Mouse (Mus musculus) intestine, embryonic 16.5 days (tissue): ENCODE results near the gene Cic. TPM values are rescaled to one million over a fixed set of nuclear protein-coding genes. Genes with fewer than 3 reads are reported as not detected.

Experiments
- ATAC-seq: fragments of 200-750 bp; cut with Nextera tagmentation; 2 replicates; pipeline ENCODE4 v1.8.0; 2017; ENCODE audit warnings: moderate TSS enrichment, moderate library complexity
- H3K27ac ChIP-seq: fragments of 300-500 bp; sonication (generic); 2 replicates; pipeline ENCODE4 v1.5.1; 2014; ENCODE audit warnings: mild to moderate bottlenecking, low read length
- H3K27me3 ChIP-seq: fragments of 300-500 bp; sonication (generic); replicated peaks from 2 replicates; pipeline ENCODE4 v1.6.1; 2014; ENCODE audit warnings: low read length, control low read depth, mixed read lengths; ENCODE audit not compliant: control insufficient read depth, insufficient read depth
- H3K36me3 ChIP-seq: fragments of 300-500 bp; sonication (generic); 2 replicates; pipeline ENCODE4 v1.6.1; 2014; ENCODE audit warnings: low read length, control low read depth; ENCODE audit not compliant: control insufficient read depth, insufficient read depth
- H3K4me1 ChIP-seq: fragments of 300-500 bp; sonication (generic); 2 replicates; pipeline ENCODE4 v1.6.1; 2014; ENCODE audit warnings: low read length, control low read depth, mixed read lengths; ENCODE audit not compliant: control insufficient read depth, insufficient read depth
- H3K4me2 ChIP-seq: fragments of 300-500 bp; sonication (generic); 2 replicates; pipeline ENCODE4 v1.6.1; 2014; ENCODE audit warnings: low read depth, low read length, control low read depth
- H3K4me3 ChIP-seq: fragments of 300-500 bp; sonication (generic); 2 replicates; pipeline ENCODE4 v1.5.1; 2014; ENCODE audit warnings: mild to moderate bottlenecking, low read length
- H3K9ac ChIP-seq: fragments of 300-500 bp; sonication (generic); 2 replicates; pipeline ENCODE4 v1.6.1; 2014; ENCODE audit warnings: low read depth, low read length
- H3K9me3 ChIP-seq: fragments of 300-500 bp; sonication (generic); 2 replicates; pipeline ENCODE4 v1.6.1; 2016; ENCODE audit warnings: low read length, control low read depth; ENCODE audit not compliant: control insufficient read depth
- WGBS: fragments of 180-500 bp; shearing (Covaris S2); extraction: QIAGEN DNeasy Blood & Tissue Kit; methylation state at CpG from one replicate; pipeline ENCODE4 v1.1.7; 2014; 5-methylcytosine and 5-hydroxymethylcytosine counted together
- polyA plus RNA-seq: library from polyadenylated mRNA; unstranded; fragments of >200 nt; fragmentation: Nextera tagmentation; extraction: Ambion mirVana; gene quantifications from 2 replicates; pipeline ENCODE4 v1.2.1, GENCODE M21; 2015

Cic gene
- polyA plus RNA-seq, 1 experiment from 2014 or later = 19.9 TPM

DNA sequence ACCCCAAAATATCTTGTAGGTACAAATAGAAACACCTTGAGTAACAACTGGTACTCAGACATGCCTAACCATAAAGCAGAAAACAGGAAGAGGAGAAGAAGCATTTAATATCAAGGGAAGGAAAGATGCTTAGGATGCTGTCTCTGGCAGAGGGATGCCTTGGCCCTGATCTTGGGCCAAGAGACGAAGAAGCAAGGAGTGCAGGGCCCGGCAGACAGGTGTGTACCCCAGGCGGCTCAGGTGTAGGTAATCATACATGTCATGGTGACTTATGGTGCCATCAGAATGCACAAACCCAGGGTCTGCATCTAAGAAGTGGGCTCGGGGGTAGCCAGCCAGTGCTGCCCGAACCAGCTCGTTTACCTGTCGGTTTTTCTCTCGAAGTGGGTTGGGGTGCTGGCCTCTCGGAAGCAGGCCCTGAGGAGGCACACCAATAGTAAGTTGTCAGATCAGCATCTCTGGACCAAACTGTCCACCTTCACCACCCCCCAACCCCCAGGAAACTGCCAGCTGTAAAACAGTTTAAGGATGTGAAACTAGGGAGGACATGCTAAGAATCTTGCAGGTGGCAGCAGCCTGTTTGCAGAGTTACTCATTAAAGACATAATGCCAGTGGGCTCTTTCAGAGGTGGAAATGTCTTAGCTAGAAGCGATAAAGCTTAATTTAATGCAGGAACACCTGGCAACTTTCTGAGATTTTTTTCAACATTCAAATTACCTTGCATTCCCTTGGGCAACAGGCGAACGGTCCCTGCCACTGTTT is 27.6 kb downstream of the Cic start:
- no peaks in the 10 kb centered on the region for H3K27me3 ChIP-seq
- no peak for ATAC-seq
- no peak overlapping the region for H3K27ac ChIP-seq
- H3K9me3 ChIP-seq = no peaks in the 10 kb centered on the region
- H3K4me2 ChIP-seq = no peak overlapping the region
- H3K4me1 ChIP-seq = peaks cover 28% of the 10 kb centered on the region
- WGBS = 86% methylated on average over 12 of the region's 12 CpGs
- peaks cover 33% of the 10 kb centered on the region for H3K36me3 ChIP-seq
- no peak overlapping the region for H3K4me3 ChIP-seq
- no peak overlapping the region for H3K9ac ChIP-seq

DNA sequence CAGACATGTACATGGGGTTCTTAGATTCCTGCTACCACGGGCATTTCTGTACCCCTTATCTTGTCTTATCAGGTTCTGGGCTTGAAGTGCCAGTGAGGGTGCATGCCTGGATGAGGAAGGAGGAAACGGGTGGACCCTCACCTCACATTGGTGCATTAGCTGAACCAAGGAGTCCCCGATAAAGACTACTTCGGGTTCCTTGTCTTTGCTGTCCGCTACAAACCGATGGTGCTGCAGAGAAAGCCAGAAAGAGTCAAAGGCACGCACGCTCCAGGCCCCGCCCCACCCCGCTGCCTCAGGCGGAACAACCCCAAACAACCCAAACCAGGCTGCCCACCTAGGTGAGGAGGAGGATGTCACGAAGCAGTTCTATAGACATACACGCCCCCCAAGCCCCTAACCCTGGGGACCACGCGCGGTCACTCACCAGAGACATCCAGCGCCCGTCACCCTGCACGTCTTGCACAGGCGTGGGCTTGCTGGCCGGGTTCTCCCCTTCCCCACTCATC is 29.5 kb downstream of the Cic start:
- Histone ChIP-seq H3K4me2 (peak overlapping the region; percentile 87), H3K9me3 (no peaks in the 10 kb centered on the region), H3K4me1 (peaks cover 11% of the 10 kb centered on the region), H3K9ac (peak overlapping the region; percentile 89), H3K27me3 (no peaks in the 10 kb centered on the region), H3K4me3 (peak overlapping the region; percentile 92), H3K27ac (peak overlapping the region; percentile 99), H3K36me3 (peaks cover 24% of the 10 kb centered on the region)
- ATAC-seq = peak; percentile 45
- under 1% methylated on average over 21 of the region's 21 CpGs for WGBS

DNA sequence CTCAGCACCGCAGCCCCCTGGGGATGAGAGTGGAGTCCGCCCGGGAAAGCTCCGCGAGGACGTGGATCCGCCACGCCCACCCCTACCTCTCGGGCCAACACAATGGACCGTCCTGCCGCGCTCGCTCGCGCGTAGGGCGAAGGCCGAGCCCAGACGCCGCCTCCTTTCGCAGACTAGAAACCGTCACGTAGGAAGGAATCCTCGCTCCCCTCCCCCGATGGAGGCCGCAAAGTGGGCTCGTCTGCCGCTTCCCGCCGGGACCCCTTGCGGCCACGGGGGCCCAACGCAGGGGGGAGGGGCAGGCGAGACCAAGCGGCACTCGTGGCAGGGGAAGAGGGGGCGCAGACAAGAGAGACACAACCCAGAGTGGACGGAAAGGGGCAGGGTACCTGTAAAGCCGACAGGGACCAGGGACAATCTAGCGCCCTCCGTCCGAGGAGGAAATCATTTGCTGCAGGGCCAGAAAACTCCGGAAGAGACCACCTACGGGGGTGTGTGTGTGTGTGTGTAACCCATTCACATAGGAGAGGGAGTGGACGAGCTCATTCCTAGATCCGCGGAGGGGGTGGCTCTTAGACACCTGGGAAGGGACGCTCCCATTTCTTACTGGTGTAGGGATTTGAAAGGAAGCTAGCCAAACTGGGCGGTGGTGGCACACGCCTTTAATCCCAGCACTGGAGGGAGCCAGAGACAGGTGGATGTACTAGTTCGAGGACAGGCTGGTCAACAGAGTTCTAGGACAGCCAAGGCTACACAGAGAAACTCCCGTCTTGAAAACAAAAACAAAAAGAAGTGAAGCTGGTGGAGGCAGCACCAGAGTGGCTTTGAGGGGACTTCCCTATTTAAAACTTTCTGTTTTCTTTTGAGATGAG is 30.2 kb downstream of the Cic start, which contains the start of gene Pafah1b3:
TSS of gene Pafah1b3 (minus strand) at position 533 of the 872 bp plus-strand sequence.
- Histone ChIP-seq H3K36me3 (peaks cover 18% of the 10 kb centered on the region; the same call in 1 of the 2 replicates), H3K4me2 (peak within 1 kb of the TSS; percentile 87), H3K4me3 (peak within 1 kb of the TSS; percentile 92), H3K4me1 (peaks cover 7% of the 10 kb centered on the region; the same call in 1 of the 2 replicates), H3K27ac (peak within 1 kb of the TSS; percentile 99), H3K9ac (peak within 1 kb of the TSS; percentile 89), H3K27me3 (no peaks in the 10 kb centered on the region), H3K9me3 (no peaks in the 10 kb centered on the region)
- WGBS = under 1% methylated on average over 52 of the region's 52 CpGs
- ATAC-seq = peak; percentile 94

DNA sequence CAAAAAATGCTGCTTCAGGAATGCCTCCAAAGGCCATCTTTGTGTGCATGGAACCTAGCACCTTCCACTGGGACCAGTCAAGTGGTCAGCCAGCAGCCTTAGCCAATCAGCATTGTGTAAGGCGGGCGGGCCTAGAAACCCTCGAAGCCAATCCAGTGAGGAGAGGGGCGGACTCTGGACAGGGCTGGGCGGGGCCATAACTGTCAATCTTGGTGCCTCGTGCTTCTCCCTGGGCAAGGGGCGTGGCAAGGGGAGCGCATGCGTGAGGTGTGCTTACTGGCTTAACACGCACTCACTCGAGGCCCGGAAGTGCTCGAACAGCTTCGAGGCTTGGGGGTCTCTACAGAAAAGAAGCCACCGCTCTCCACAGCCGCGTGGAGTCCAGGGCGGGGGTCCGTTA is 33.6 kb downstream of the Cic start, which contains the start of gene Prr19:
TSS of gene Prr19 (plus strand) at position 349 of the 400 bp plus-strand sequence.
- no peak within 1 kb of the TSS for H3K4me3 ChIP-seq
- H3K27ac ChIP-seq = no peak within 1 kb of the TSS
- no peak within 1 kb of the TSS for H3K9ac ChIP-seq
- WGBS = 60% methylated on average over 19 of the region's 19 CpGs
- ATAC-seq = no peak
- H3K4me2 ChIP-seq = no peak within 1 kb of the TSS
- peaks cover 12% of the 10 kb centered on the region for H3K4me1 ChIP-seq
- no peaks in the 10 kb centered on the region for H3K9me3 ChIP-seq
- 0 out of 2 replicates have a peak, but pooled peaks cover under 1% of the 10 kb centered on the region for H3K36me3 ChIP-seq
- H3K27me3 ChIP-seq = peaks cover 4% of the 10 kb centered on the region; the same call in 1 of the 2 replicates

DNA sequence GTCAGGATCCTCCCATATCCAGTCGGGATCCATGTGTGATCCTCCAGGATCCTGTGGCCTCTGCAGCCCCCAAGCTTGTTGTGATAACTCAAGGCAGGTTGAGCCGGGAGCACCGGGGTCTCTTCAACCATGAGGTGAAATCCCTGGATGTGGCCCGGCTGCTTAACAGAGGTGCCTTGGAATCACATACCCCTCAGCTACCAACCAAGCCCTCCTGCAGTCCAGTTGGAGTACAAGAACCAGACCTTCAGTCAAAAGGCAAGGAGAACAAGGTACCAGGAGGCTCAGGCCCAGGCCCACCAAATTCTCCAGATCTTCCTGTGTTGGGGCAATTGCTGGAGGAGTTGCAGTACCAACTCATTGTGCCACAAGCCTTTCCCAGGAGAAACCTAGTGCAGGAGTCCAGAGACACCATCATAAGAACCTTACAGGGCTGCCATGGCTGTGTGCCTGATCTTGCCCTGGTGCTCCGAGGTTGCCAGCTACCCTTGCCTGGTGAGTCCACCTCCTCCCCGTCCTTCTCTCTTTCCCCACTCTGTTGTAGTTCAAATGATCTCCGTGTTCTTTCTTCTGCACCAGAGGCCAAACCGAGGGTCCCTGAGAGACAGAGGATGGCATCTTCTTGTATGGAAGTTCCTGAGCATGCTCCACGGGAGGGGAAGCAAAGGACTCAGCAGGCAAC is 35.6 kb downstream of the Cic start:
- H3K36me3 ChIP-seq = no peaks in the 10 kb centered on the region
- H3K4me3 ChIP-seq = no peak overlapping the region
- H3K4me1 ChIP-seq = peaks cover 11% of the 10 kb centered on the region
- peaks cover 14% of the 10 kb centered on the region for H3K27me3 ChIP-seq
- no peak overlapping the region for H3K27ac ChIP-seq
- H3K9ac ChIP-seq = no peak overlapping the region
- no peak overlapping the region for H3K4me2 ChIP-seq
- ATAC-seq = no peak
- WGBS = 64% methylated on average over 9 of the region's 9 CpGs
- H3K9me3 ChIP-seq = no peaks in the 10 kb centered on the region

DNA sequence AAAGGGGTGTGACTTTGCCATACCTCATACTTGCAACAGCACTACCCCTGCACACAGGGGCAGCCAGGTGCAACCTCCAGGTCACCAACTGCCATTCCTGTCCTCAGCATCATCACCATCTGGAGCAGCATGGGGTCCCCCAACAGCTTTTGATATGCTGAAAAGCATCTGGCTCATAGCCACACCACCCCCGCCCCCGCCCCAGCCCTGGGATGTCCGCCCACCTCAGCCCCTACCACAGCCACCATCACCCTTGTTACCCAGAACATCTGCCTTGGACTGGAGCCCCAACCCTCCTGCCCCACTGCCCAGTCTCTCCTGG is 36.1 kb downstream of the Cic start:
- H3K4me1 ChIP-seq = peaks cover 9% of the 10 kb centered on the region
- 71% methylated on average over 3 of the region's 3 CpGs for WGBS
- no peak for ATAC-seq

DNA sequence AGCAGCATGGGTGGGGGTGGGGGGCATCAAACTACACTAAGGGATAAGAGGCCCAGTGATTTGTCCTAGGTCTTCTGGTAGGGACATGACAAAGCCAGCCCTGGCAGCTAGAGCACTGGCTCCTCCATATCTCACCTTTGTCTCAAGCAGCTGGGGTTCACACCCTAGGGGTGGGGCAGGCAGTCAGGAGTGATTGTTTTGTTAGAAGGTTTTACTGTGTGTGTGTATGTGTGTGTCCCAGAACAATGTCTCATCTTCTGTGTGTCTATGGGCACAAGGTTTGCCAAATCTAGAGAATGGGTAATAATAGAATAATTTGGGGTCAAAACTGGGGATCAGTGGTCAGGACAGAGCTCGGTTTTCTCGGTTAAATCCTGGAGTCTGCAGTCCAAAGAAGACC is 38.0 kb downstream of the Cic start:
- H3K4me2 ChIP-seq = peak overlapping the region; percentile 98
- 0% methylated on average over 2 of the region's 2 CpGs for WGBS
- H3K4me1 ChIP-seq = peaks cover 9% of the 10 kb centered on the region
- ATAC-seq = no peak
- H3K27me3 ChIP-seq = peaks cover 18% of the 10 kb centered on the region
- H3K36me3 ChIP-seq = no peaks in the 10 kb centered on the region
- H3K27ac ChIP-seq = no peak overlapping the region
- H3K9me3 ChIP-seq = no peaks in the 10 kb centered on the region
- H3K4me3 ChIP-seq = peak overlapping the region; percentile 58
- H3K9ac ChIP-seq = peak overlapping the region; percentile 55; the same call in 1 of the 2 replicates

More for the DNA sequence above, 36.1 kb downstream of the Cic start:
- H3K27ac ChIP-seq = no peak overlapping the region
- H3K9me3 ChIP-seq = no peaks in the 10 kb centered on the region
- no peaks in the 10 kb centered on the region for H3K36me3 ChIP-seq
- no peak overlapping the region for H3K4me2 ChIP-seq
- H3K4me3 ChIP-seq = no peak overlapping the region
- H3K9ac ChIP-seq = no peak overlapping the region
- peaks cover 16% of the 10 kb centered on the region for H3K27me3 ChIP-seq

DNA sequence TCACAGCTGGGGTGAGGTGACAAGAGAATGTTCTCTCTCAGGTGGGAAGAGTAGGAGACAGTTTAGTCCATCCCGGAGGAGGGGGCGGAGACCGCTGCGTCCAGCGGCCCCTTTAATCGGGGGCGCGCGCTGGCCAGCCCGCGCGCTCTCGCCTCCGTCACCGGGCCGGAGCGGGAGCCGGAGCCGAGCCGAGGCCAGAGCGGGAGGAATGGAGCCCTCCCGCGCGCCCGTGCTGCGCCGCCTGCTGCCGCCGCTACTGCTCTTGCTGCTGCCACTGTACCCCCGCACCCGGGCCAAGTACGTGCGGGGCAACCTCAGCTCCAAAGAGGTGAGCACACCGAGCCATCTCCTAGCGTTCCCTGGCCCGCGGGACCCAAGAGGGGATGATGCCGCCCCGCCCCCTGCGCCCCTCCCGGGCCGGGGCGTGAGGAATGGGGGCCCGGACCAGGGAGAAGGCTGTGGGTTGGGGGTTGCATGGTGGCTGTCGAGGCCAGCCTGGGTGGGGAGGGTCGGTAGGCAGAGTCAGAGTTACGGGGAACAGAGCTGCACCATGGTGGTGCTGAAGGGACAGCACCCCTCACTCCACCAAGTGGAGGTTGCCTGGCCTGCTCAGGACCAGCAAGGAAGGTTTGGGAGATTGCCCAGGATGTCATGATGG is 38.6 kb downstream of the Cic start, which contains the start of gene Tmem145:
TSS of gene Tmem145 (plus strand) at position 151 of the 658 bp plus-strand sequence.
- H3K9me3 ChIP-seq = no peaks in the 10 kb centered on the region
- ATAC-seq = peak; percentile 84
- H3K27me3 ChIP-seq = peaks cover 20% of the 10 kb centered on the region
- H3K27ac ChIP-seq = no peak within 1 kb of the TSS
- under 1% methylated on average over 47 of the region's 47 CpGs for WGBS
- peaks cover 9% of the 10 kb centered on the region for H3K4me1 ChIP-seq
- peak within 1 kb of the TSS; percentile 55 for H3K9ac ChIP-seq
- H3K4me2 ChIP-seq = peak within 1 kb of the TSS; percentile 98
- peak within 1 kb of the TSS; percentile 58 for H3K4me3 ChIP-seq
- H3K36me3 ChIP-seq = no peaks in the 10 kb centered on the region
